12 mouse cellular contexts compared by ENCODE assay signal in genomic region chr2:69134937-69135336, GRCm38 (mm10). TPM values are rescaled to one million over a fixed set of nuclear protein-coding genes. Genes with fewer than 3 reads are reported as not detected.
A peak's percentile ranks its signal among the peaks of the same experiment; 100 is the strongest.
DNase-seq lines count a peak whose midpoint lies in the region; ATAC-seq and TF ChIP-seq lines count a peak whose summit lies in the region.
"Had no signal": no experiment of that assay in that cellular context is flagged by ENCODE, and none has a peak within 500 bp of the region (broad histone marks: within the 10 kb centered on the region; RNA-seq: fewer than 3 reads in every experiment).

No protein-coding gene starts in this region.

- no peaks in the 10 kb centered on the region for H3K27me3 ChIP-seq in kidney, adult 2 months (replicated peaks; ENCODE audit: control insufficient read depth, insufficient read depth, low read length)
- H3K27me3 ChIP-seq in lung, postnatal 0 days (replicated peaks; ENCODE audit: insufficient read depth, low read length), result no peaks in the 10 kb centered on the region
- H3K27me3 ChIP-seq in liver, embryonic 15.5 days, result no peaks in the 10 kb centered on the region

- H3K4me3 ChIP-seq in kidney, adult 2 months (ENCODE audit: insufficient read depth, low read depth, low read length), result no peak overlapping the region
- no peak overlapping the region for H3K4me3 ChIP-seq in lung, postnatal 0 days (ENCODE audit: low read depth, low read length)
- H3K4me3 ChIP-seq in liver, embryonic 15.5 days (replicated peaks), result no peak overlapping the region
- H3K4me3 ChIP-seq: hindbrain, embryonic 13.5 days had no signal

- no peak for TF ChIP-seq EP300 in lung, postnatal 0 days (IDR thresholded peaks at IDR 0.05)

- H3K4me1 ChIP-seq in kidney, adult 2 months (ENCODE audit: control insufficient read depth, insufficient read depth, low read length), result peaks cover 4% of the 10 kb centered on the region
- peaks cover 8% of the 10 kb centered on the region; the same call in 1 of the 2 replicates for H3K4me1 ChIP-seq in lung, postnatal 0 days (ENCODE audit: insufficient read depth, low read depth, low read length)
- H3K4me1 ChIP-seq in liver, embryonic 15.5 days (replicated peaks), result peaks cover 11% of the 10 kb centered on the region
- H3K4me1 ChIP-seq: hindbrain, embryonic 13.5 days had no signal

- WGBS in kidney, adult 2 months, result 65% methylated on average over 9 of the region's 9 CpGs
- 59% methylated on average over 9 of the region's 9 CpGs for WGBS in lung, postnatal 0 days
- WGBS in liver, embryonic 15.5 days (ENCODE audit: insufficient replicate concordance), result 39% methylated on average over 9 of the region's 9 CpGs

- DNase-seq in kidney, adult 2 months, result no peak
- no peak for DNase-seq in kidney, postnatal 25 days
- no peak for DNase-seq in lung, postnatal 0 days (ENCODE audit: low spot score)
- DNase-seq in lung, postnatal 4 days, result no peak
- no peak for DNase-seq in left cerebral cortex, postnatal 4 days
- DNase-seq in urinary bladder, postnatal 25 days (ENCODE audit: low spot score), result no peak
- DNase-seq in spleen, postnatal 10 days (ENCODE audit: low spot score in 2 of 2), result no peak
- DNase-seq: cerebellum, adult 11-12 months; gastrocnemius, postnatal 10 days; midbrain, embryonic 14.5 days had no signal

- H3K27ac ChIP-seq in kidney, adult 2 months (ENCODE audit: insufficient read depth, low read depth, low read length), result peak overlapping the region; percentile 21; the same call in 1 of the 2 replicates
- peak overlapping the region; percentile 82 for H3K27ac ChIP-seq in lung, postnatal 0 days (ENCODE audit: low read length)
- H3K27ac ChIP-seq in liver, embryonic 15.5 days (replicated peaks), result peak overlapping the region; percentile 67; the same call in 1 of the 2 replicates
- H3K27ac ChIP-seq: hindbrain, embryonic 13.5 days had no signal

- no peak for ATAC-seq in lung, postnatal 0 days
- no peak for ATAC-seq in liver, embryonic 15.5 days (ENCODE audit: insufficient read depth)

- no peak overlapping the region for H3K9ac ChIP-seq in lung, postnatal 0 days (replicated peaks; ENCODE audit: low read depth)
- H3K9ac ChIP-seq in liver, embryonic 15.5 days, result no peak overlapping the region
- H3K9ac ChIP-seq: hindbrain, embryonic 13.5 days had no signal

- no peaks in the 10 kb centered on the region for H3K36me3 ChIP-seq in kidney, adult 2 months (ENCODE audit: control insufficient read depth, insufficient read depth, low read length)
- no peaks in the 10 kb centered on the region for H3K36me3 ChIP-seq in lung, postnatal 0 days (ENCODE audit: insufficient read depth, low read length)
- no peaks in the 10 kb centered on the region for H3K36me3 ChIP-seq in liver, embryonic 15.5 days (replicated peaks)
- H3K36me3 ChIP-seq: hindbrain, embryonic 13.5 days had no signal

- H3K9me3 ChIP-seq in lung, postnatal 0 days (ENCODE audit: low read length), result no peaks in the 10 kb centered on the region
- H3K9me3 ChIP-seq in liver, embryonic 15.5 days (replicated peaks), result no peaks in the 10 kb centered on the region
- H3K9me3 ChIP-seq: hindbrain, embryonic 13.5 days had no signal

- intact Hi-C loops in left cerebral cortex, postnatal 4 days (cut with DNase I), result no loop called here

- no peak for TF ChIP-seq CTCF in kidney, adult 2 months (conservative IDR thresholded peaks at IDR 0.05; ENCODE audit: insufficient read depth, insufficient read length, low read depth, low read length)
- no peak for TF ChIP-seq CTCF in lung, postnatal 0 days (IDR thresholded peaks at IDR 0.05)

- no peak for TF ChIP-seq POLR2A in kidney, adult 2 months (IDR thresholded peaks at IDR 0.05; ENCODE audit: low read depth, low read length)

- H3K4me2 ChIP-seq in lung, postnatal 0 days (replicated peaks; ENCODE audit: low read depth, low read length), result no peak overlapping the region
- H3K4me2 ChIP-seq in liver, embryonic 15.5 days, result peak overlapping the region; percentile 50; the same call in 1 of the 2 replicates
- H3K4me2 ChIP-seq: hindbrain, embryonic 13.5 days had no signal

RNA-seq across cellular contexts. Expression of gene Nostrin, which starts 0.7 kb away (rescaled TPM):
- polyA plus RNA-seq in kidney, adult 2 months (2012; rRNA removed), result 0.75 and 1.0 TPM in 2 replicates
- 47.2 and 48.0 TPM in 2 replicates for polyA plus RNA-seq in lung, postnatal 0 days (2015; fragmentation: Nextera tagmentation; extraction: Ambion mirVana)
- 7.3 and 7.4 TPM in 2 replicates for polyA plus RNA-seq in liver, embryonic 15.5 days (2015; fragmentation: Nextera tagmentation; extraction: Ambion mirVana)
- total RNA-seq in left cerebral cortex, postnatal 4 days (2021), result 1 to 10 TPM; 2.8 to 3.6 TPM

Comparison
In these comparisons a context has a peak if more than half of its experiments do, and no peak if none do; other contexts are left out.
1. H3K27ac ChIP-seq: peak in every context shown above with its lines; median percentile 82 in lung, postnatal 0 days; 67 in liver, embryonic 15.5 days; 21 in kidney, adult 2 months.